22 mouse cellular contexts compared by ENCODE assay signal in the genomic region with DNA sequence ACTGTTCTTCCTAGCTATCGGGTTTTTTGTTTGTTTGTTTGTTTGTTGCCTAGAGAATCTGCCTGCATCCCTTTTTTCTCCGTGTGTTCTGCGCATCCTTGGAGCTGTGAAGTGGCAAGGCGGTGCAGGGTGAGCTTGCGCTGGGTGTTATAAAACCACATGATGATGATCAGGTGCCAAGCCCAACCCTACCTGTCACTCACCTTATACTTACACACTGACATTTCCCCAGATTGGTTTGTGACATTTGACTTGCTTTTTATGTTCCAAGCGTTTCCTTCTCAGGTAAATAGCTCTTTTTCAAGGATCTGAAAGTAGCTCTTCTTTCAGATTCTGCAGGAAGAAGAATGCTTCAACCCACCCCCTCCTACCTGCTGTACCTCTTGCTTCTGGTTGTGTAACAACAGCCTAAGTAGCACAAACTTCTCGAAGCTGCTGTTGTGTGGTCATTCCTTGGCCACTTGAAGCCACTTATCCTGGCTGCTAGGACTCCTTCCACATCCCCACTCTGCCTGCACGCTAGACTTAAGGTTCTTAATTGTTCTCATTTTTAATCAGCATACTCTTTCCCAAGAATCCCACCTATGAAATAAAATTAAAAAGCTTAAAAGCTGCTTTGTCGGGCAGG. TPM values are rescaled to one million over a fixed set of nuclear protein-coding genes. Genes with fewer than 3 reads are reported as not detected.
DNase-seq lines count a peak whose midpoint lies in the region; TF ChIP-seq lines count a peak whose summit lies in the region.
"Had no signal": no experiment of that assay in that cellular context is flagged by ENCODE, and none has a peak within 500 bp of the region (broad histone marks: within the 10 kb centered on the region; RNA-seq: fewer than 3 reads in every experiment).

No protein-coding gene starts in this region.

- TF ChIP-seq POLR2A in lung, adult 2 months (IDR thresholded peaks at IDR 0.05; ENCODE audit: borderline replicate concordance, extremely low read depth, low read depth, low read length): no peak

- TF ChIP-seq CTCF in lung, adult 2 months (IDR thresholded peaks at IDR 0.05; ENCODE audit: insufficient read depth, low read length): no peak

- peaks cover 7% of the 10 kb centered on the region for H3K4me1 ChIP-seq in lung, adult 2 months (ENCODE audit: control insufficient read depth, insufficient read depth, low read length)

- no peak overlapping the region for H3K4me3 ChIP-seq in lung, adult 2 months (replicated peaks; ENCODE audit: extremely low read depth, low read depth, low read length)
- H3K4me3 ChIP-seq: forebrain, embryonic 10.5 days; forebrain, embryonic 13.5 days; heart, adult 2 months; heart, embryonic 10.5 days; heart, embryonic 13.5 days; hindbrain, embryonic 12.5 days; hindbrain, embryonic 15.5 days had no signal

- WGBS in lung, adult 2 months: 61% methylated on average over 9 of the region's 9 CpGs

- peak; percentile 40 for DNase-seq in lung, adult 2 months
- peak; percentile 43 for DNase-seq in lung, postnatal 14 days
- peak; percentile 50 to 69 for DNase-seq in lung, postnatal 4 days
- no peak for DNase-seq in urinary bladder, postnatal 4 days (ENCODE audit: low spot score in 2 of 2)
- no peak for DNase-seq in adrenal gland, adult (ENCODE audit: inconsistent age in 2 of 2, low spot score in 1 of 2)
- no peak for DNase-seq in ovary, postnatal 14 days (ENCODE audit: low spot score)
- DNase-seq: adrenal gland, adult 8-10 months; adrenal gland, postnatal 25 days; cerebellum, adult 11-12 months; cerebellum, adult 8-10 months; cerebellum, postnatal 14 days; gastrocnemius, postnatal 10 days; gastrocnemius, postnatal 36 days; heart, adult 2 months; heart, postnatal 14 days; heart, postnatal 4 days had no signal

RNA-seq across cellular contexts. Expression of a gene that starts 21.9 kb away (rescaled TPM):
- 1,159 and 1,652 TPM in 2 replicates for polyA plus RNA-seq in lung, adult 2 months (2012; rRNA removed)

Comparison
In these comparisons a context has a peak if more than half of its experiments do, and no peak if none do; other contexts are left out.
1. DNase-seq: peak in lung, adult 2 months (single experiment), lung, postnatal 14 days (single experiment) and lung, postnatal 4 days (2 of 2); none in urinary bladder, postnatal 4 days (0 of 2), adrenal gland, adult (0 of 2) and ovary, postnatal 14 days (single experiment).